Mouse (Mus musculus) CH12.LX (cell line): ENCODE measurements at regions not wholly inside any gene's neighbourhood (a gene's known extent, or its start where the extent isn't known, plus 50 kb on each side); places are given as distances from the start of the nearest gene placed in this dataset.

ENCODE experiments used
- DNase-seq: peaks from one replicate; pipeline ENCODE4 v3.0.0-alpha.2; 2013; ENCODE audit errors: extremely low read depth
- H3K27ac ChIP-seq: 2 replicates; pipeline ENCODE4 v1.5.1; 2012; ENCODE audit warnings: low read depth, mild to moderate bottlenecking, control low read depth, moderate library complexity; ENCODE audit not compliant: insufficient read depth
- H3K27me3 ChIP-seq: replicated peaks from 2 replicates; pipeline ENCODE3; 2012; ENCODE audit warnings: inconsistent platforms
- H3K36me3 ChIP-seq, 2 experiments: replicated peaks in 1 of 2; 2 replicates each; pipeline versions ENCODE3 to v1.6.1; 2012; ENCODE audit warnings: inconsistent platforms in 1 of 2, low read length in 1 of 2, mild to moderate bottlenecking in 1 of 2, mixed read lengths in 1 of 2, moderate library complexity in 1 of 2; ENCODE audit not compliant: control insufficient read depth in 1 of 2, insufficient read depth in 1 of 2
- H3K4me1 ChIP-seq, 2 experiments: 2 replicates each; pipeline ENCODE4 v1.6.1; 2012; ENCODE audit warnings: inconsistent platforms in 1 of 2, moderate library complexity in 1 of 2; ENCODE audit not compliant: insufficient read depth in 2 of 2, control insufficient read depth in 1 of 2
- H3K4me2 ChIP-seq: 2 replicates; pipeline ENCODE4 v1.6.1; 2012; ENCODE audit warnings: low read depth, mild to moderate bottlenecking, control low read depth; ENCODE audit not compliant: poor library complexity, insufficient read depth, severe bottlenecking
- H3K4me3 ChIP-seq, 3 experiments: fragments of 150-350 bp in 1 of 3; sonication (generic) in 1 of 3; replicated peaks in 1 of 3; 2 replicates each; pipeline versions ENCODE3 to v1.5.1; 2011 to 2012; ENCODE audit warnings: low read depth in 2 of 3, low read length in 2 of 3, mild to moderate bottlenecking in 2 of 3, moderate library complexity in 2 of 3, control low read depth in 1 of 3, improper control_type of control experiment in 1 of 3, inconsistent platforms in 1 of 3, mixed read lengths in 1 of 3; ENCODE audit not compliant: poor library complexity in 1 of 3
- H3K79me2 ChIP-seq: replicated peaks from 2 replicates; pipeline ENCODE4 v1.6.1; 2012; ENCODE audit warnings: mild to moderate bottlenecking, moderate library complexity; ENCODE audit not compliant: control insufficient read depth, poor library complexity, insufficient read depth, severe bottlenecking; ENCODE audit errors: extremely low read depth
- H3K9ac ChIP-seq: 2 replicates; pipeline ENCODE4 v1.6.1; 2012; ENCODE audit warnings: low read depth, mild to moderate bottlenecking, control low read depth, moderate library complexity; ENCODE audit not compliant: insufficient read depth
- H3K9me3 ChIP-seq: replicated peaks from 2 replicates; pipeline ENCODE3; 2012; ENCODE audit warnings: low read length, inconsistent platforms, mixed read lengths
- E2F4 ChIP-seq: IDR thresholded peaks from 2 replicates; pipeline ENCODE4 v1.6.1; 2011; ENCODE audit warnings: low read depth, low read length, improper control_type of control experiment; ENCODE audit not compliant: insufficient replicate concordance
- EP300 ChIP-seq: IDR thresholded peaks from 2 replicates; pipeline ENCODE4 v1.6.1; 2011; ENCODE audit warnings: low read length, improper control_type of control experiment
- HCFC1 ChIP-seq: IDR thresholded peaks from 2 replicates; pipeline ENCODE4 v1.6.1; 2012; ENCODE audit warnings: low read depth, mild to moderate bottlenecking, inconsistent platforms, low read length, improper control_type of control experiment
- IRF4 ChIP-seq: IDR thresholded peaks from 2 replicates; pipeline ENCODE4 v1.6.1; 2014; ENCODE audit warnings: low read depth, mild to moderate bottlenecking, inconsistent platforms, low read length, improper control_type of control experiment
- MAFK ChIP-seq: IDR thresholded peaks from 2 replicates; pipeline ENCODE4 v1.6.1; 2011; ENCODE audit warnings: low read length, improper control_type of control experiment; ENCODE audit not compliant: insufficient replicate concordance
- MAX ChIP-seq: IDR thresholded peaks from 2 replicates; pipeline ENCODE4 v1.6.1; 2011; ENCODE audit warnings: low read length, improper control_type of control experiment
- MEF2A ChIP-seq: IDR thresholded peaks from 2 replicates; pipeline ENCODE4 v1.6.1; 2014; ENCODE audit warnings: low read depth, mild to moderate bottlenecking, inconsistent platforms, low read length, improper control_type of control experiment, borderline replicate concordance
- MXI1 ChIP-seq: IDR thresholded peaks from 2 replicates; pipeline ENCODE4 v1.6.1; 2011; ENCODE audit warnings: mild to moderate bottlenecking, low read depth, low read length, improper control_type of control experiment
- NELFE ChIP-seq: IDR thresholded peaks from 2 replicates; pipeline ENCODE4 v1.6.1; 2011; ENCODE audit warnings: low read depth, low read length, improper control_type of control experiment
- NRF1 ChIP-seq: IDR thresholded peaks from 2 replicates; pipeline ENCODE4 v1.6.1; 2014; ENCODE audit warnings: low read depth, mild to moderate bottlenecking, inconsistent platforms, low read length, improper control_type of control experiment, moderate library complexity
- PAX5 ChIP-seq: IDR thresholded peaks from 2 replicates; pipeline ENCODE4 v1.6.1; 2012; ENCODE audit warnings: low read length, inconsistent platforms, mixed read lengths
- POLR2A ChIP-seq: IDR thresholded peaks from 2 replicates; pipeline ENCODE4 v1.6.1; 2011; ENCODE audit warnings: low read depth, mild to moderate bottlenecking, improper control_type of control experiment, low read length
- UBTF ChIP-seq: IDR thresholded peaks from 2 replicates; pipeline ENCODE4 v1.6.1; 2012; ENCODE audit warnings: low read depth, mild to moderate bottlenecking, inconsistent platforms, low read length, improper control_type of control experiment, moderate library complexity
- USF2 ChIP-seq: conservative IDR thresholded peaks from 2 replicates; pipeline ENCODE4 v1.6.1; 2011; ENCODE audit warnings: low read depth, low read length, improper control_type of control experiment
- ZC3H11A ChIP-seq: IDR thresholded peaks from 2 replicates; pipeline ENCODE4 v1.6.1; 2012; ENCODE audit warnings: low read depth, mild to moderate bottlenecking, inconsistent platforms, low read length, improper control_type of control experiment
- ZKSCAN1 ChIP-seq: IDR thresholded peaks from 2 replicates; pipeline ENCODE4 v1.6.1; 2012; ENCODE audit warnings: low read depth, inconsistent platforms, low read length, improper control_type of control experiment, borderline replicate concordance
- dilution Hi-C: fragments of 300-500 bp; cut with MboI; formaldehyde crosslinking; loops from 2 replicates; pipeline ENCODE4 v1.14.3; 2020; ENCODE audit warnings: low sequenced_read_pairs; ENCODE audit not compliant: extremely low pct_unique_long_range_greater_than_20kb, extremely low pct_ligation_motif_present
- in situ Hi-C: fragments of 300-500 bp; cut with MboI; formaldehyde crosslinking; loops from 3 replicates; pipeline ENCODE4 v1.14.3; 2019; ENCODE audit warnings: low sequenced_read_pairs, low pct_ligation_motif_present, low pct_unique_long_range_greater_than_20kb, mixed read lengths

DNA sequence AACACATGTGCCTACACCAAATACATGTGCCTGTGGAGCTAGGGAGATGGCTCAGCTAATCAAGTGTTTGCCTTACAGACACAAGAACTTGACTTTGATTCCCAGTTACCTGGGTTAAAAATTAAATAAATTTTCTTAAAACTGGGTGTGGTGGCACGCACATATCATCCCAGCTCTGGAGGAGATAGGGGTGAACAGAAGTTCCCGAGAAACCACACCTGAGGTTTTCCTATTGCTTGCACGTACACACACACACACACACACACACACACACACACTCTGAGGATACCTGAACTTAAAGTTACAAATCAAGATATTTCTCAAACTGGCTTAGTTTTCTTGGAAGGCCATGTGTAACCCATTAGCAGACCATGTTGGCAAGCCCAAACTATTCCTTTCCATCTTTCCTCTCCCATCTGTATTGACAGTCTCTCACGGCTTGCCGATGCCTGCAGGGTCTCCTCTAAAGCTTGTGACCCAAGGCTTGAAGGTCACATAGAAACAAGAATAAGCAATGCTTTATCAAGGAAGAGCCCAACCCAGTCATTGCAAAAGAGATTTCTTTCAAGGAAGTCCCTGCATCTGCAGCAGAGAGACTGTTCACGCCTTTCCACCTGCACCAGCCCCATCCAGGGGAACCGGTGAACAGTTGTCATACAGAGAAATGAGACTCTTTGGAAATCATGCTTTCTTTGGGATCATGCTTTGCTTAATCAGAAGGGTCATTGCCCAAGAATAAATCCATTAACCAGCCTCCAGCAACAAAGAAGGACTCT, 129.9 kb downstream of the Cyp26b1 start:
- no peak for TF ChIP-seq E2F4
- no peak for TF ChIP-seq ZKSCAN1
- TF ChIP-seq NRF1, result no peak
- TF ChIP-seq MEF2A, result no peak
- TF ChIP-seq POLR2A, result no peak
- TF ChIP-seq USF2, result no peak
- TF ChIP-seq EP300, result no peak
- no peak for TF ChIP-seq IRF4
- no peak for TF ChIP-seq PAX5
- no peak for TF ChIP-seq MXI1
- no peak for TF ChIP-seq UBTF
- TF ChIP-seq NELFE, result no peak
- no peak for TF ChIP-seq ZC3H11A
- TF ChIP-seq MAX, result no peak
- TF ChIP-seq HCFC1, result no peak
- in situ Hi-C loops, result no loop called here

DNA sequence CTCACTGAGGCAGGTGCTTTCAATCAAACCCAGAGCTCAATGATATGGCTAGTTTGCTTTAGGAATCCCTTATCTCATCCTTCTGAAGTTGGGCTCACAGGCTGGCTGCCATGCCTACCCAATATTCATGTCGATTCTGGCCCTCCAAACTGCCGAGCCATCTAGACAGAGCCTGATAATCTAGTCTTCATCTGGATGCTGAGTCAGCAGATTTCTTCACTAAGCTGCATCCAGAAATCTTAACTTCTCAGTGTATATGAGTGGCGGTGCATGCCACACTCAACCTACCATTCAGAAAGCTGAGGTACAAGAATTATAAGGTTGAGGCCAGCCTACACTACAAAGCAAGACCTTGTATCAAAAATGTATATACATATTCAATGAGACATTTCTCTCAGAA, 136.9 kb downstream of the Cyp26b1 start:
- Histone ChIP-seq H3K27ac (no peak overlapping the region), H3K79me2 (no peaks in the 10 kb centered on the region), H3K4me2 (no peak overlapping the region), H3K9ac (no peak overlapping the region), H3K4me1 (peaks cover 0 to 3% of the 10 kb centered on the region in 2 experiments; a peak in 2 of 4 replicates), H3K36me3 (no peaks in the 10 kb centered on the region), H3K27me3 (peaks cover 53% of the 10 kb centered on the region), H3K4me3 (no peak overlapping the region), H3K9me3 (no peaks in the 10 kb centered on the region)
- DNase-seq, result no peak
- TF ChIP-seq ZC3H11A (no peak), MAFK (peak; percentile 98)
- dilution Hi-C loops, result no loop called here
- in situ Hi-C loops, result no loop called here

More for the DNA sequence above, 129.9 kb downstream of the Cyp26b1 start:
- H3K4me1 ChIP-seq, result peaks cover 0 to 3% of the 10 kb centered on the region in 2 experiments; a peak in 2 of 4 replicates
- dilution Hi-C loops, result no loop called here
- H3K9ac ChIP-seq, result no peak overlapping the region
- no peak overlapping the region for H3K4me3 ChIP-seq
- H3K4me2 ChIP-seq, result no peak overlapping the region
- no peaks in the 10 kb centered on the region for H3K9me3 ChIP-seq
- no peaks in the 10 kb centered on the region for H3K79me2 ChIP-seq
- no peak overlapping the region for H3K27ac ChIP-seq
- peaks cover 77% of the 10 kb centered on the region for H3K27me3 ChIP-seq
- no peaks in the 10 kb centered on the region for H3K36me3 ChIP-seq
- DNase-seq, result no peak
